Mouse (Mus musculus): Measurements from ENCODE around the gene Myo5c. TPM values are rescaled to one million over a fixed set of nuclear protein-coding genes. Genes with fewer than 3 reads are reported as not detected.

Myo5c gene
- polyA plus RNA-seq (2014; fragmentation: Nextera tagmentation; extraction: Ambion mirVana), result 1.8 and 2.9 TPM in 2 replicates

DNA sequence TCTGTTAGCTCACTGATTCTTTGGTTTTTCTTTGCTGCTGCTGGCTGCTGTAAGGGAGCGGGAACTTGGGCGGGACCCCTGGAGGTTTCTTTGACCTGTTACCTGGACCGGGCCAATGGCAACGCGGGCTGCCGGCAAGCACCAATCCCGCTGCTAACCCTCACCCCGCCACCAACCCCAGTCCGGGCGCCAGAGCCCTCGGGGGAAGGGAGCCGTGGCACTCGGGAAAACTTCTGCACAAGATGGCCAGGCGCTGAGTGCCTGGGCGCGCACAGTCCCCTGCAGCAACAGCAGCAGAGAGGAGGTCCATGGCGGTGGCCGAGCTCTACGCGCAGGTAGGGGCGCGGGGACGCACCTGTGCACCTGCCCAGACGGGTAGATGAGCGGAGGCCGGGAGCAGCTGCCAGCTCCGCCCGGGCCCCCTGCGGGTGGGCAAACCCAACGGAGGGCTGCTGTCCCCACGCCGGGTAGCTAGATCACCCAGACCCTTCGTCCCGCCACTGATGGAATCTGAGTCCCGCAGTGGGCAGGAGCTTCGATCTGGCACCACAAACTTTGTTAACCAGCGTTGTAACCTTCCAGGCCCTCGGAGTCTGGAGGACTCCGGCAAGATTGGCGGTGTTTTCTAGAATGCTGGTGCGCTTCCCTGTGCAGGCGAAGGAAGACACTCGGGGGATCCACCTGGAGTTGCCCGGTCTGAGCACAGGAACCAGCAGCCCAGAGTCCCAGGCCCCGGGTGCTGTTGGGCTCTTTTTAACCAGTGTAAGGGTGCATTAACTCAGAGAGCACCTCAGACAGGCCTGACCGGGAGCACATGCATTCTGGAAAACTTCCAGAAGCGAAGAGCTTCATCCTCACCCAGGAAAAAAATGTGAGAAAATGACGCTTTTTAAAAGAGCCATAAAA, at the start of gene Myo5c:
Gene Myo5c (plus strand): TSS at position 180 of the 906 bp plus-strand sequence.
- Histone ChIP-seq H3K9ac (ENCODE audit: low read length) (peak within 1 kb of the TSS; percentile 71), H3K4me2 (ENCODE audit: low read length) (peak within 1 kb of the TSS; percentile 90), H3K9me3 (ENCODE audit: control insufficient read depth, low read length) (no peaks in the 10 kb centered on the region), H3K27me3 (ENCODE audit: control insufficient read depth, insufficient read depth, low read length) (peaks cover 12% of the 10 kb centered on the region), H3K27ac (replicated peaks in 1 of 2; ENCODE audit: control insufficient read depth in 1 of 2, insufficient read depth in 1 of 2, low read depth in 2 of 2, low read length in 2 of 2) (no peak within 1 kb of the TSS), H3K4me1 (ENCODE audit: control insufficient read depth in 2 of 2, insufficient read depth in 2 of 2, low read length in 2 of 2) (peaks cover 13 to 23% of the 10 kb centered on the region in 2 experiments), H3K4me3 (ENCODE audit: control insufficient read depth in 1 of 2, insufficient read depth in 1 of 2, low read depth in 1 of 2, low read length in 2 of 2) (peak within 1 kb of the TSS; percentile 60 to 73), H3K36me3 (ENCODE audit: control insufficient read depth, insufficient read depth, low read length) (no peaks in the 10 kb centered on the region)
- WGBS, result 4% methylated on average over 48 of the region's 48 CpGs
- no peak for ATAC-seq (ENCODE audit: insufficient number of reproducible peaks, insufficient read depth, low FRiP score, low read depth)

DNA sequence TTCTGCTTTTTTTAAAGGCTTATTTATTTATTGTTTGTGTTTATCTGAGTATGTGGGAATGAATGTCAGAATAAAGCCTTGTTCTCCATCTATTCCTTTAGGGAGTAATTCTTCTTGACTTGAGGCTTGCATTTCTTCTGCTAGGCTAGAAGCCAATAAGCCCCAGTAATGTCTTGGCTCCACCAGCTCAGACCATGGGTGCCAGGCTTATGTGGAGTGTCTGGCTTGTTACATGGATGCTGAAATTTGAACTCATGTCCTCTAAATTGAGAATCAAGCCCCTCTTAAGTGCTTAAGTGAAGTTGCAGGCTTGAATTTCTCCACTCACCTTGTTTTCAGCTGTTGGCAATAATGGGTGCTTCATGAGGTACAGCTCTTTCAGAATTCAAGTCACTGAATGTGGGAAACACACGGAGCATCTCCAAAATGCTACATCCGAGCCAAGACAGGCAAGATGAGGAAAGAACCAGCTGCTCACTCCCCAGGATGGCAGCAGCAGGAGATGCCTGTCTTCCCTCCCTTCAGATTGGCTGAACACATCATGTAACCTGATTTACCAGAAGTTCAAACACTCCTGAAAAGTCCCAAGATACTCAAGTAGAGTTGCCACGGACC, 44.1 kb upstream of the Myo5c start:
- H3K4me3 ChIP-seq (ENCODE audit: control insufficient read depth in 1 of 2, insufficient read depth in 1 of 2, low read depth in 1 of 2, low read length in 2 of 2), result no peak overlapping the region
- no peaks in the 10 kb centered on the region for H3K4me1 ChIP-seq (ENCODE audit: control insufficient read depth in 2 of 2, insufficient read depth in 2 of 2, low read length in 2 of 2)
- WGBS, result 89% methylated on average over 3 of the region's 3 CpGs
- no peak for ATAC-seq (ENCODE audit: insufficient number of reproducible peaks, insufficient read depth, low FRiP score, low read depth)
- H3K27me3 ChIP-seq (ENCODE audit: control insufficient read depth, insufficient read depth, low read length), result no peaks in the 10 kb centered on the region
- peaks cover 68% of the 10 kb centered on the region for H3K36me3 ChIP-seq (ENCODE audit: control insufficient read depth, insufficient read depth, low read length)
- no peaks in the 10 kb centered on the region for H3K9me3 ChIP-seq (ENCODE audit: control insufficient read depth, low read length)
- no peak overlapping the region for H3K27ac ChIP-seq (replicated peaks in 1 of 2; ENCODE audit: control insufficient read depth in 1 of 2, insufficient read depth in 1 of 2, low read depth in 2 of 2, low read length in 2 of 2)
- H3K9ac ChIP-seq (ENCODE audit: low read length), result no peak overlapping the region
- no peak overlapping the region for H3K4me2 ChIP-seq (ENCODE audit: low read length)

DNA sequence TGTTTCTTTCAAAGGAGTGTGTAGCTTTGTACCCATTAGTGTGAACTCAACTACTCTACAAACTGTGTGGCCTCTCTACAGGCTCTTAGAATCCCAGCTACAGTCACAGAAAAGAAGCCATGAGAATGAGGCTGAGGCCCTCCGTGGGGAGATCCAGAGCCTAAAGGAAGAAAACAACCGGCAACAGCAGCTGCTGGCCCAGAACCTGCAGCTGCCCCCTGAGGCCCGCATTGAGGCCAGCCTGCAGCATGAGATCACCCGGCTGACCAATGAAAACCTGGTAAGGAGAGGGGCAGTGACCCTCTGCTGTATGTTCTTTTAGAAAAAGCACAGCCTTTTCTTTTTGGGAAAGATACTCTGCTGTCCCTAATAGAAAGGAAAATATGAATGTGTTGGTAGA, 38.0 kb upstream of the Myo5c start:
- Histone ChIP-seq H3K9ac (ENCODE audit: low read length) (no peak overlapping the region), H3K9me3 (ENCODE audit: control insufficient read depth, low read length) (no peaks in the 10 kb centered on the region), H3K27me3 (ENCODE audit: control insufficient read depth, insufficient read depth, low read length) (no peaks in the 10 kb centered on the region), H3K36me3 (ENCODE audit: control insufficient read depth, insufficient read depth, low read length) (peaks cover 45% of the 10 kb centered on the region), H3K4me1 (ENCODE audit: control insufficient read depth in 2 of 2, insufficient read depth in 2 of 2, low read length in 2 of 2) (peaks cover 0 to 5% of the 10 kb centered on the region in 2 experiments; a peak in 2 of 4 replicates), H3K27ac (replicated peaks in 1 of 2; ENCODE audit: control insufficient read depth in 1 of 2, insufficient read depth in 1 of 2, low read depth in 2 of 2, low read length in 2 of 2) (no peak overlapping the region), H3K4me3 (ENCODE audit: control insufficient read depth in 1 of 2, insufficient read depth in 1 of 2, low read depth in 1 of 2, low read length in 2 of 2) (no peak overlapping the region), H3K4me2 (ENCODE audit: low read length) (no peak overlapping the region)
- WGBS, result 55% methylated on average over 4 of the region's 4 CpGs
- no peak for ATAC-seq (ENCODE audit: insufficient number of reproducible peaks, insufficient read depth, low FRiP score, low read depth)

DNA sequence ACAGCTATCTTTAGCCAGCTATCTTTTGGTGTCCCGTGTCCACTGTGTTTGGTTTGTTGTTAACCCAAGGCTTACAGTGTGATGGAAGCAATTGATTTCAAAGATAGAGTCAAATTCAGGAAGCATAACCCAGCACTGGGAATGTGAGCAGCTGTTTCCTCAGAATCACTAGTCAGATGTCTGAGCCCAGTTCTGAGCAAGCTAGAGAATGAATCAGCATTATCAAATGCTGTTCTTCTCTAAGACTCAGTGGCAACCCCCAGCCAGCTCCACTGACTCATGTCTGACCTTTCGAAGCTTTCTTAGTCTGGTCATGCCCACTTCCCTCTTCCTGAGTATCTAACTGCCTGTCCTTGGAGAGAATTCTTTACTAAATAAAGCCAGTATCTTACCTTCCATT, 35.5 kb upstream of the Myo5c start:
- no peak overlapping the region for H3K9ac ChIP-seq (ENCODE audit: low read length)
- no peaks in the 10 kb centered on the region for H3K9me3 ChIP-seq (ENCODE audit: control insufficient read depth, low read length)
- 20% methylated on average over 2 of the region's 2 CpGs for WGBS
- H3K36me3 ChIP-seq (ENCODE audit: control insufficient read depth, insufficient read depth, low read length), result peaks cover 44% of the 10 kb centered on the region
- H3K4me1 ChIP-seq (ENCODE audit: control insufficient read depth in 2 of 2, insufficient read depth in 2 of 2, low read length in 2 of 2), result peaks cover 0 to 5% of the 10 kb centered on the region in 2 experiments; a peak in 2 of 4 replicates
- H3K4me3 ChIP-seq (ENCODE audit: control insufficient read depth in 1 of 2, insufficient read depth in 1 of 2, low read depth in 1 of 2, low read length in 2 of 2), result no peak overlapping the region
- H3K27ac ChIP-seq (replicated peaks in 1 of 2; ENCODE audit: control insufficient read depth in 1 of 2, insufficient read depth in 1 of 2, low read depth in 2 of 2, low read length in 2 of 2), result 0 out of 4 replicates have a peak overlapping the region, but pooled peaks of 1 of the 2 experiments have one; percentile 14
- no peaks in the 10 kb centered on the region for H3K27me3 ChIP-seq (ENCODE audit: control insufficient read depth, insufficient read depth, low read length)
- no peak overlapping the region for H3K4me2 ChIP-seq (ENCODE audit: low read length)
- ATAC-seq (ENCODE audit: insufficient number of reproducible peaks, insufficient read depth, low FRiP score, low read depth), result no peak

DNA sequence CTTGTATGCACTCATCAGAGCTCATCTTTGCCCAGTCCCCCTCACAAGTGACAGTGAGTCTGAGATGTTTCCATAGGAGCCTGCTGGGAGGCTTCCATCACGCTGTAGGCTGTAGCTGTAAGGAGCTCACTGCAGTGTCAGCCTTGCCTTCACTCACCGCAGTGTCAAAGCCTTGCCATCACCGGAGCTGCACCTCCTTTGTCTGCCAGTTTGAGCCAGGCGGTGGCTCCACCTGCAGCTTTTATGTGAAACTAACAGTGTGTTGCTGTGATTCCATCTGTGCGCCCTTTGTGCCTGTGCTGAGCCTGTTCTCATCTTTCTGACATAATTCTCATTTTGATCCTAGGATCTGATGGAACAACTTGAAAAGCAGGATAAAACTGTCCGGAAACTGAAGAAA, 34.5 kb upstream of the Myo5c start:
- no peak overlapping the region for H3K9ac ChIP-seq (ENCODE audit: low read length)
- H3K36me3 ChIP-seq (ENCODE audit: control insufficient read depth, insufficient read depth, low read length), result peaks cover 44% of the 10 kb centered on the region
- 54% methylated on average over 6 of the region's 6 CpGs for WGBS
- H3K4me1 ChIP-seq (ENCODE audit: control insufficient read depth in 2 of 2, insufficient read depth in 2 of 2, low read length in 2 of 2), result peaks cover 0 to 5% of the 10 kb centered on the region in 2 experiments; a peak in 2 of 4 replicates
- H3K4me3 ChIP-seq (ENCODE audit: control insufficient read depth in 1 of 2, insufficient read depth in 1 of 2, low read depth in 1 of 2, low read length in 2 of 2), result no peak overlapping the region
- H3K4me2 ChIP-seq (ENCODE audit: low read length), result no peak overlapping the region
- no peaks in the 10 kb centered on the region for H3K27me3 ChIP-seq (ENCODE audit: control insufficient read depth, insufficient read depth, low read length)
- H3K9me3 ChIP-seq (ENCODE audit: control insufficient read depth, low read length), result no peaks in the 10 kb centered on the region
- no peak overlapping the region for H3K27ac ChIP-seq (replicated peaks in 1 of 2; ENCODE audit: control insufficient read depth in 1 of 2, insufficient read depth in 1 of 2, low read depth in 2 of 2, low read length in 2 of 2)
- no peak for ATAC-seq (ENCODE audit: insufficient number of reproducible peaks, insufficient read depth, low FRiP score, low read depth)

DNA sequence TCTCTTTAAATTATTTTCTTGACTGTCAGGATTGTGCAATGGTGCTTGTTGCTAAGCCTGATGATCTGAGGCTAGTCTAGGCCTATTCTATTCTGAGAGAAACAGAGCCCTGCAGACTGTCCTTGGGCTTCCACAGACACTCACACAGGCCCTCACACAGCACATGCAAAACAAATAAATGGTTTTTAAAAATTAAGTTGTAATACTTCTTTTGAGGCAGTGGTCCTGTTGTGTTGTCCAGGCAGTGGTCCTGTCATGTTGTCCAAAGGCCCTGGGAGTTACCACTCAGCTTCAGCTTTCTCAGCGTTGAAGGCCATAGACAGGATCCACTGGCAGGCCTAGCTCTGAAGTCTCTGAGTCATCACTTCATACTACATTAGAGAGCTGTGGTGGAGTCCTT, 30.3 kb upstream of the Myo5c start:
- Histone ChIP-seq H3K36me3 (ENCODE audit: control insufficient read depth, insufficient read depth, low read length) (peaks cover 49% of the 10 kb centered on the region), H3K27me3 (ENCODE audit: control insufficient read depth, insufficient read depth, low read length) (no peaks in the 10 kb centered on the region), H3K9ac (ENCODE audit: low read length) (no peak overlapping the region), H3K4me2 (ENCODE audit: low read length) (no peak overlapping the region), H3K27ac (replicated peaks in 1 of 2; ENCODE audit: control insufficient read depth in 1 of 2, insufficient read depth in 1 of 2, low read depth in 2 of 2, low read length in 2 of 2) (no peak overlapping the region), H3K9me3 (ENCODE audit: control insufficient read depth, low read length) (no peaks in the 10 kb centered on the region), H3K4me3 (ENCODE audit: control insufficient read depth in 1 of 2, insufficient read depth in 1 of 2, low read depth in 1 of 2, low read length in 2 of 2) (no peak overlapping the region), H3K4me1 (ENCODE audit: control insufficient read depth in 2 of 2, insufficient read depth in 2 of 2, low read length in 2 of 2) (peaks cover 0 to under 1% of the 10 kb centered on the region in 2 experiments; a peak in 2 of 4 replicates)
- WGBS, result 89% methylated on average over 1 of the region's 1 CpGs
- ATAC-seq (ENCODE audit: insufficient number of reproducible peaks, insufficient read depth, low FRiP score, low read depth), result no peak

DNA sequence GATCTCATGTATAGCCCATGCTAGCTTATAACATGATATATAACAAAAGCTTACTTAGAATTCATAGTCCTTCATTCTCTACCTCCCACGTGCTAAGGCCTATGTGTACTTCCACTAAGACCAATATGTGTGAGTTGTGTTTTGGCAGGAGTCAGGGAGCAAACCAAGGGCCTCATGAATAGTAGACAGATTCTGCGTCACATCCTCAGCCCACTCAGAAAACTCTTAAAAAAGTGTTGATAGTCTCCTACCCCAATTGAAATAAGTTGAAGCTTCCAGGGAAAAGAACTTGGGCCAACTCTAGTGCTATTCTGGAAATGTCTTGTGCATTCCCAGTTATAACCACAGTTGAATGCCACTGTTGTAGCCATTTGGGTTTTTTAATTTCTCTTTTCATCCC, 29.8 kb upstream of the Myo5c start:
- ATAC-seq (ENCODE audit: insufficient number of reproducible peaks, insufficient read depth, low FRiP score, low read depth), result no peak
- Histone ChIP-seq H3K36me3 (ENCODE audit: control insufficient read depth, insufficient read depth, low read length) (peaks cover 49% of the 10 kb centered on the region), H3K9ac (ENCODE audit: low read length) (no peak overlapping the region), H3K27me3 (ENCODE audit: control insufficient read depth, insufficient read depth, low read length) (no peaks in the 10 kb centered on the region), H3K9me3 (ENCODE audit: control insufficient read depth, low read length) (no peaks in the 10 kb centered on the region), H3K4me1 (ENCODE audit: control insufficient read depth in 2 of 2, insufficient read depth in 2 of 2, low read length in 2 of 2) (no peaks in the 10 kb centered on the region), H3K27ac (replicated peaks in 1 of 2; ENCODE audit: control insufficient read depth in 1 of 2, insufficient read depth in 1 of 2, low read depth in 2 of 2, low read length in 2 of 2) (no peak overlapping the region), H3K4me3 (ENCODE audit: control insufficient read depth in 1 of 2, insufficient read depth in 1 of 2, low read depth in 1 of 2, low read length in 2 of 2) (no peak overlapping the region), H3K4me2 (ENCODE audit: low read length) (no peak overlapping the region)
- WGBS, result 89% methylated on average over 2 of the region's 2 CpGs

Data from heart, embryonic 14.5 days (tissue).